Mouse (Mus musculus) ES-Bruce4 (cell line): Measurements from ENCODE around the gene Fam47e.
A peak's percentile ranks its signal among the peaks of the same experiment; 100 is the strongest.

Experiments used
- CTCF ChIP-seq: IDR thresholded peaks from one replicate; pipeline ENCODE4 v1.8.1; 2011; ENCODE audit warnings: low read depth, low read length
- EP300 ChIP-seq: IDR thresholded peaks from 2 replicates; pipeline ENCODE4 v1.6.1; 2011; ENCODE audit warnings: low read depth, low read length; ENCODE audit not compliant: insufficient read depth
- POLR2A ChIP-seq: IDR thresholded peaks from one replicate; pipeline ENCODE4 v1.8.1; 2011; ENCODE audit warnings: low read length; ENCODE audit not compliant: insufficient read depth

DNA sequence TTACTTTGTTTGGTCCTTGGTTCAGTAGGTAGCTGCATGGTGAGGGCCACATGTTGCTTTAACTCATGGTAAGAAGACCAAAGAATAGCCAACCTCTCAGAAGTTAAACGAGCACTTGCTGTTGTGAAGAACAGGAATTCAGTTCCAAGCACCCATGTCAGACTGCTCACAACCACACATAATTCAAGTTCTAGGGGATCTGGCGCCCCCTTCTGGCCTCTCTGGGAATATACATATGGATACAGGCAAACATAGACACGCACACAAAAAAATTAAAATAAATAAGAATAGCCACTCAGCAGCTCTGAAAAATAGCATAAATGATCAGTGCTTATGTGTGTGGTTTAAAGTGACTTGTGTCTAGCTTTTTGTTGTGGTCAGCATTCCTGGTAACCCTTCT lies 930 bp upstream of the Fam47e start:
- peak; percentile 5 for TF ChIP-seq CTCF
- TF ChIP-seq POLR2A, result no peak
- no peak for TF ChIP-seq EP300
